Comparison of ENCODE assay signal across 28 mouse cellular contexts in genomic region chr10:20671621-20672020, GRCm38 (mm10). TPM values are rescaled to one million over a fixed set of nuclear protein-coding genes. Genes with fewer than 3 reads are reported as not detected.
A peak's percentile ranks its signal among the peaks of the same experiment; 100 is the strongest.
DNase-seq lines count a peak whose midpoint lies in the region; ATAC-seq and TF ChIP-seq lines count a peak whose summit lies in the region.
"Had no signal": no experiment of that assay in that cellular context is flagged by ENCODE, and none has a peak within 500 bp of the region (broad histone marks: within the 10 kb centered on the region; RNA-seq: fewer than 3 reads in every experiment).

No protein-coding gene starts in this region.

- no peak for TF ChIP-seq CTCF in lung, embryonic 14.5 days (IDR thresholded peaks at IDR 0.05; ENCODE audit: low read depth)

- no peaks in the 10 kb centered on the region for H3K9me3 ChIP-seq in heart, embryonic 13.5 days
- H3K9me3 ChIP-seq in lung, embryonic 14.5 days (ENCODE audit: low read depth, low read length): no peaks in the 10 kb centered on the region
- no peaks in the 10 kb centered on the region for H3K9me3 ChIP-seq in lung, embryonic 16.5 days (ENCODE audit: control insufficient read depth, low read length)
- H3K9me3 ChIP-seq: embryonic facial prominence, embryonic 13.5 days; embryonic facial prominence, embryonic 15.5 days; forebrain, embryonic 13.5 days; forebrain, embryonic 15.5 days; G1E had no signal

- WGBS in heart, embryonic 13.5 days: 45% methylated on average over 5 of the region's 5 CpGs
- WGBS in lung, embryonic 14.5 days: 30% methylated on average over 5 of the region's 5 CpGs
- WGBS in lung, embryonic 16.5 days: 15% methylated on average over 5 of the region's 5 CpGs

- no peak overlapping the region for H3K4me2 ChIP-seq in heart, embryonic 13.5 days
- no peak overlapping the region for H3K4me2 ChIP-seq in lung, embryonic 14.5 days
- no peak overlapping the region for H3K4me2 ChIP-seq in lung, embryonic 16.5 days (ENCODE audit: low read depth, low read length)
- H3K4me2 ChIP-seq: embryonic facial prominence, embryonic 13.5 days; embryonic facial prominence, embryonic 15.5 days; forebrain, embryonic 13.5 days; forebrain, embryonic 15.5 days had no signal

- H3K4me1 ChIP-seq in heart, embryonic 13.5 days: peaks cover 58% of the 10 kb centered on the region
- H3K4me1 ChIP-seq in lung, embryonic 14.5 days (ENCODE audit: insufficient read depth): peaks cover 15% of the 10 kb centered on the region; the same call in 1 of the 2 replicates
- H3K4me1 ChIP-seq in lung, embryonic 16.5 days (replicated peaks; ENCODE audit: control insufficient read depth, insufficient read depth, low read length): peaks cover 18% of the 10 kb centered on the region
- H3K4me1 ChIP-seq: embryonic facial prominence, embryonic 13.5 days; embryonic facial prominence, embryonic 15.5 days; forebrain, embryonic 15.5 days had no signal

- H3K27me3 ChIP-seq in heart, embryonic 13.5 days (replicated peaks): no peaks in the 10 kb centered on the region
- no peaks in the 10 kb centered on the region for H3K27me3 ChIP-seq in lung, embryonic 14.5 days (ENCODE audit: insufficient read depth, low read length)
- H3K27me3 ChIP-seq in lung, embryonic 16.5 days (ENCODE audit: control insufficient read depth, insufficient read depth, low read depth, low read length): no peaks in the 10 kb centered on the region
- H3K27me3 ChIP-seq: CH12.LX; embryonic facial prominence, embryonic 13.5 days; embryonic facial prominence, embryonic 15.5 days; forebrain, embryonic 13.5 days; forebrain, embryonic 15.5 days had no signal

- peak; percentile 12 to 20 for DNase-seq in cerebellum, postnatal 10 days
- DNase-seq in cerebellum, postnatal 14 days: no peak
- DNase-seq in heart, postnatal 25 days (ENCODE audit: low spot score): no peak
- DNase-seq in lung, embryonic 14.5 days: peak; percentile 19
- no peak for DNase-seq in lung, postnatal 10 days
- no peak for DNase-seq in lung, postnatal 4 days
- DNase-seq: adrenal gland, adult 2 months; adrenal gland, postnatal 10 days; adrenal gland, postnatal 25 days; B cell, adult 2 months; cerebellum, adult 11 months; cerebellum, adult 18-20 months; cerebellum, adult 8-10 months; cerebellum, adult 9-11 months; cerebellum, postnatal 36 days; embryo, embryonic 11 days; forebrain, postnatal 0 days had no signal

- H3K27ac ChIP-seq in heart, embryonic 13.5 days (replicated peaks): peak overlapping the region; percentile 25; the same call in 1 of the 2 replicates
- H3K27ac ChIP-seq in lung, embryonic 14.5 days (ENCODE audit: low read depth): peak overlapping the region; percentile 14; the same call in 1 of the 2 replicates
- peak overlapping the region; percentile 69 for H3K27ac ChIP-seq in lung, embryonic 16.5 days (ENCODE audit: low read length)
- H3K27ac ChIP-seq: embryonic facial prominence, embryonic 13.5 days; embryonic facial prominence, embryonic 15.5 days; forebrain, embryonic 13.5 days; forebrain, embryonic 15.5 days had no signal

- no peak for ATAC-seq in heart, embryonic 13.5 days (ENCODE audit: extremely low read depth, insufficient number of reproducible peaks, low FRiP score, low TSS enrichment)
- no peak for ATAC-seq in lung, embryonic 14.5 days (ENCODE audit: insufficient read depth)
- ATAC-seq in lung, embryonic 16.5 days (ENCODE audit: low read depth): no peak
- ATAC-seq: activated CD4-positive, CD25-positive, alpha-beta regulatory T cell, adult 4 months; CD4-positive, CD25-positive, alpha-beta regulatory T cell, adult 4 months; forebrain, embryonic 13.5 days; forebrain, embryonic 15.5 days; forebrain, postnatal 0 days; Patski had no signal

- H3K4me3 ChIP-seq in heart, embryonic 13.5 days: no peak overlapping the region
- no peak overlapping the region for H3K4me3 ChIP-seq in lung, embryonic 14.5 days (ENCODE audit: low read depth, low read length)
- H3K4me3 ChIP-seq in lung, embryonic 16.5 days (ENCODE audit: low read length): no peak overlapping the region
- H3K4me3 ChIP-seq: embryonic facial prominence, embryonic 13.5 days; embryonic facial prominence, embryonic 15.5 days; forebrain, embryonic 13.5 days; forebrain, embryonic 15.5 days had no signal

- no peaks in the 10 kb centered on the region for H3K36me3 ChIP-seq in heart, embryonic 13.5 days
- H3K36me3 ChIP-seq in lung, embryonic 14.5 days (ENCODE audit: insufficient read depth): no peaks in the 10 kb centered on the region
- H3K36me3 ChIP-seq in lung, embryonic 16.5 days (ENCODE audit: control insufficient read depth, insufficient read depth, low read length): no peaks in the 10 kb centered on the region
- H3K36me3 ChIP-seq: embryonic facial prominence, embryonic 13.5 days; embryonic facial prominence, embryonic 15.5 days; forebrain, embryonic 15.5 days; G1E had no signal

- intact Hi-C loops in heart, postnatal 25 days (cut with DNase I): no loop called here

- no peak overlapping the region for H3K9ac ChIP-seq in heart, embryonic 13.5 days
- no peak overlapping the region for H3K9ac ChIP-seq in lung, embryonic 14.5 days
- H3K9ac ChIP-seq in lung, embryonic 16.5 days (ENCODE audit: low read length): no peak overlapping the region
- H3K9ac ChIP-seq: embryonic facial prominence, embryonic 13.5 days; embryonic facial prominence, embryonic 15.5 days; forebrain, embryonic 13.5 days; forebrain, embryonic 15.5 days; forebrain, postnatal 0 days had no signal

RNA-seq across cellular contexts. Expression of gene Pde7b, which starts 53.3 kb away (rescaled TPM):
- polyA plus RNA-seq in heart, embryonic 13.5 days (2015; fragmentation: Nextera tagmentation; extraction: Ambion mirVana): 8.1 and 9.1 TPM in 2 replicates
- 10 to 100 TPM; 53.7 to 59.7 TPM for total RNA-seq in heart, postnatal 25 days (2021)
- polyA plus RNA-seq in lung, embryonic 14.5 days (2014; fragmentation: Nextera tagmentation; extraction: Ambion mirVana): 3.3 TPM in 2 replicates
- polyA plus RNA-seq in lung, embryonic 16.5 days (2015; fragmentation: Nextera tagmentation; extraction: Ambion mirVana): 3.3 and 3.6 TPM in 2 replicates
- total RNA-seq: CH12.LX had no signal
- polyA plus RNA-seq: activated CD4-positive, CD25-positive, alpha-beta regulatory T cell, adult 4 months; G1E had no signal

Comparison
In these comparisons a context has a peak if more than half of its experiments do, and no peak if none do; other contexts are left out.
1. DNase-seq: peak in cerebellum, postnatal 10 days (2 of 2) and lung, embryonic 14.5 days (single experiment); none in cerebellum, postnatal 14 days (0 of 2), heart, postnatal 25 days (single experiment), lung, postnatal 10 days (single experiment) and lung, postnatal 4 days (0 of 2).
2. H3K27ac ChIP-seq: peak in every context shown above with its lines; median percentile 69 in lung, embryonic 16.5 days; 25 in heart, embryonic 13.5 days; 14 in lung, embryonic 14.5 days.